Mouse (Mus musculus): Measurements from ENCODE around the gene Abtb2. TPM values are rescaled to one million over a fixed set of nuclear protein-coding genes. Genes with fewer than 3 reads are reported as not detected.

Abtb2 gene
- total and polyA plus RNA-seq, 2 experiments from 2014 or later = 6.5 to 16.9 TPM

DNA sequence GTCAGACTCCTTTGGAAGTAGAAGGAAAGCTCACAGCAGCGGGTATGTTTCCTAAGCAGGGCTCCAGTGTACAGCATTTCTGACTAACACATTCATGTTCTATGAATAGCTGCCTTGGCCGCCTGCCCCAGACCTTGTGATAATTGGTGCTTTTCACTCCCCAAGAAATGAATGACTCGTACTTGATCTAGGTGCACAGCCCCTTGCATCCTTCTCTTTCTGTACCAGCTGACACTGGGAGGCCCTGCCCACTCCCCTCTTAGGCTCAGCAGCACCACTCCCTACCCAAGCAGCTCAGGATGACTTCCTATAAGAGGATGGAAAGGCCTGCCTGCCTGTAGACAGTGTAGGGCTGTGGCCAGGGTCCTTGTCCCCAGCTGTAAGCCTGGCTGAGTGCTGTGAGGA is 104.2 kb downstream of the Abtb2 start:
- Histone ChIP-seq H3K4me3 (ENCODE audit: low read depth, low read length) (no peak overlapping the region), H3K27me3 (ENCODE audit: insufficient read depth, low read length) (no peaks in the 10 kb centered on the region), H3K4me2 (ENCODE audit: low read depth) (no peak overlapping the region), H3K9ac (no peak overlapping the region), H3K36me3 (ENCODE audit: insufficient read depth) (no peaks in the 10 kb centered on the region), H3K27ac (ENCODE audit: low read depth, low read length) (no peak overlapping the region), H3K9me3 (ENCODE audit: low read length) (no peaks in the 10 kb centered on the region), H3K4me1 (ENCODE audit: insufficient read depth) (peaks cover 14% of the 10 kb centered on the region)
- peak; percentile 80 for ATAC-seq
- 7% methylated on average over 3 of the region's 3 CpGs for WGBS
- TF ChIP-seq CTCF (IDR thresholded peaks at IDR 0.05; ENCODE audit: low read depth) = no peak
- DNase-seq = peak; percentile 77

DNA sequence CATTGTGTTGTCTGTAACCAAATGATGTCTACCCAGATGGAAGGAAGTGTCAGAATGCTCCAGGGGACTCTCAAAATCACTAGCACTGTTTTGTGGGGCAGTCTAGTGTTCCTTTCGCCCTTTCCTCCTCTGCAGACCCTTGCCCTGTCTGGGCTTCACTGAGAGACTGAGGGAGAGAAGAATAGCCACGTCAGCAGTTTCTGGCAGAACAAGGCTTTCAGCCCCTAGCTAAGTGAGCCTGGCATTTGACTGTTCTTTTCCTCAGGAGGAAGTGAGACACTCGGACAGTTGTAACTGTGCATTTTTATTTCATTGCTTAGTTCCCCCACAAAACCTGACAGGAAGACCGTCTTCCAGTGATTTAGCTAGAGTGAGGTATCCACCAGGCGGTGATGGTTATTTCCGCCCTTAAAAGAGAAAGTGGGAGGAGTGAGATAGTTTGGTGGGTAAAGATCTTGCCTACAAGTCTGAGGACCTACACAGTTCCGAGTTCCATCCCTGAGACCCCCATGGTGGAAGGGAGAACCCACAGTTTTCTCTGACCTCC is 106.5 kb downstream of the Abtb2 start:
- H3K4me3 ChIP-seq (ENCODE audit: low read depth, low read length) = no peak overlapping the region
- WGBS = 76% methylated on average over 7 of the region's 7 CpGs
- H3K36me3 ChIP-seq (ENCODE audit: insufficient read depth) = no peaks in the 10 kb centered on the region
- no peak overlapping the region for H3K27ac ChIP-seq (ENCODE audit: low read depth, low read length)
- DNase-seq (no peak), ATAC-seq (no peak)
- H3K9ac ChIP-seq = no peak overlapping the region
- no peak for TF ChIP-seq CTCF (IDR thresholded peaks at IDR 0.05; ENCODE audit: low read depth)
- no peaks in the 10 kb centered on the region for H3K9me3 ChIP-seq (ENCODE audit: low read length)
- H3K27me3 ChIP-seq (ENCODE audit: insufficient read depth, low read length) = no peaks in the 10 kb centered on the region
- no peak overlapping the region for H3K4me2 ChIP-seq (ENCODE audit: low read depth)
- H3K4me1 ChIP-seq (ENCODE audit: insufficient read depth) = peaks cover 17% of the 10 kb centered on the region

DNA sequence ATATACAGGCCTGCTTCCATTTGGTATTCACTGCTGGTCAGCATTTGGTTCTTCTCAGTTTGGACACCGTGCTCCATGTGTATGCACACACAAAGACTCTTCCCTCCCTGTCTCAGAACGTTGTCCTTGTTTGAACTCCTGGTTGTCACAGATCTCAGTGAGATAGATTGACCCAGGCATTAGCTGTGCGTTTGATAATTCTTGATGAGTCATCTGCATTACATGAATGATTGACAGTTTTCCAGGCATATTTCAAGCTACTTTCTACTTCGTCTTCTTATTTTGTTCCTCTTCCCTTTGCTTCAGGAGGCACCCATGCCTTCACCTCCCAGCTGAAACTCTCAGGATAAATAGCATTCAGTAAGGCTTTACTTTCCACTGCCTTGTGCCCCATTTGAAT is 107.5 kb downstream of the Abtb2 start:
- H3K9ac ChIP-seq = no peak overlapping the region
- TF ChIP-seq CTCF (IDR thresholded peaks at IDR 0.05; ENCODE audit: low read depth) = no peak
- no peak for ATAC-seq
- H3K36me3 ChIP-seq (ENCODE audit: insufficient read depth) = no peaks in the 10 kb centered on the region
- H3K4me1 ChIP-seq (ENCODE audit: insufficient read depth) = peaks cover 17% of the 10 kb centered on the region
- 88% methylated on average over 4 of the region's 4 CpGs for WGBS
- H3K27ac ChIP-seq (ENCODE audit: low read depth, low read length) = no peak overlapping the region
- H3K9me3 ChIP-seq (ENCODE audit: low read length) = no peaks in the 10 kb centered on the region
- H3K4me3 ChIP-seq (ENCODE audit: low read depth, low read length) = no peak overlapping the region
- no peak for DNase-seq
- H3K4me2 ChIP-seq (ENCODE audit: low read depth) = no peak overlapping the region
- H3K27me3 ChIP-seq (ENCODE audit: insufficient read depth, low read length) = no peaks in the 10 kb centered on the region

DNA sequence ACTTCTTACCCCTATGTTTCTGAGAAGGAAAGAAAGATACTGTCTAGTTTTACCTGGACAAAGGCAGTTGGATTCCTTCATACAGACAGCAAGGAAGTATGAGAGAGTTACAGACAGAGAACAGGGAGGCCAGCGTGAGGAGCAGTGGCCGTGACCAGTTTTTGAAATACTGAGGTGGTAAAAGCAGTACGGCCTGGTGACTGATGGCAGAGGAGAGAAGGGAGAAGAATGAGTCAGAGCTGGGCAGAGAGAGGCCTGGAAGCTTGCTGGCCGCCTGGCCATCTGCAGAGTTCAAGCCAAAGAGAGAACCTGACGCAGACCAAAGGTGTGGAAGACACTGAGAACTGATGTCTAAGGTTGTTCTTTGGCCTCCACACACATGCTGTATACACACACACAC is 109.3 kb downstream of the Abtb2 start:
- no peak for TF ChIP-seq CTCF (IDR thresholded peaks at IDR 0.05; ENCODE audit: low read depth)
- Histone ChIP-seq H3K36me3 (ENCODE audit: insufficient read depth) (no peaks in the 10 kb centered on the region), H3K4me3 (ENCODE audit: low read depth, low read length) (no peak overlapping the region), H3K9me3 (ENCODE audit: low read length) (no peaks in the 10 kb centered on the region), H3K27ac (ENCODE audit: low read depth, low read length) (no peak overlapping the region), H3K9ac (no peak overlapping the region), H3K4me2 (ENCODE audit: low read depth) (no peak overlapping the region), H3K27me3 (ENCODE audit: insufficient read depth, low read length) (no peaks in the 10 kb centered on the region), H3K4me1 (ENCODE audit: insufficient read depth) (0 out of 2 replicates have a peak, but pooled peaks cover 4% of the 10 kb centered on the region)
- WGBS = 91% methylated on average over 5 of the region's 5 CpGs
- ATAC-seq (no peak), DNase-seq (no peak)

DNA sequence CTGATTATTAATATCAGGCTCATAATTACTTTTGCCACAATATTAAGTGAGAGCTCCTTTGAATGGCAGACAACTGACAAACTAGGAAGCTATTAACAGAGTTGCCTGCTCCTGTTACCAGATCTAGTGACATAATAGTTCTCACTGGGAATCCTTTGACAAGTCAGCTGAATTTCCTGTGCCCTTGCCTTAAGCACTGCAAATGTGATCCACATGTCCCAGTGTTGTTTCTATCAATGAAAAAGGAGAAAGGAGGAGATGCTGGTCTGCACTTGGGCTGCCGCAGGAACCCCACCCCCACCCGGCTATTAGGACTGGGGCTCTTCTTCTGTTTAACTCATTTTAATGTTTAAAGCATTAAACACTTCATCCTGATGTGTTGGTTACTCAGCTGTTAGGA is 110.7 kb downstream of the Abtb2 start:
- no peak for TF ChIP-seq CTCF (IDR thresholded peaks at IDR 0.05; ENCODE audit: low read depth)
- H3K4me1 ChIP-seq (ENCODE audit: insufficient read depth) = 0 out of 2 replicates have a peak, but pooled peaks cover 2% of the 10 kb centered on the region
- no peaks in the 10 kb centered on the region for H3K9me3 ChIP-seq (ENCODE audit: low read length)
- DNase-seq (no peak), ATAC-seq (peak; percentile 53; the same call in 1 of the 2 replicates)
- H3K27ac ChIP-seq (ENCODE audit: low read depth, low read length) = no peak overlapping the region
- H3K36me3 ChIP-seq (ENCODE audit: insufficient read depth) = no peaks in the 10 kb centered on the region
- H3K27me3 ChIP-seq (ENCODE audit: insufficient read depth, low read length) = no peaks in the 10 kb centered on the region
- H3K9ac ChIP-seq = no peak overlapping the region
- no peak overlapping the region for H3K4me2 ChIP-seq (ENCODE audit: low read depth)
- H3K4me3 ChIP-seq (ENCODE audit: low read depth, low read length) = no peak overlapping the region
- 74% methylated on average over 2 of the region's 2 CpGs for WGBS

DNA sequence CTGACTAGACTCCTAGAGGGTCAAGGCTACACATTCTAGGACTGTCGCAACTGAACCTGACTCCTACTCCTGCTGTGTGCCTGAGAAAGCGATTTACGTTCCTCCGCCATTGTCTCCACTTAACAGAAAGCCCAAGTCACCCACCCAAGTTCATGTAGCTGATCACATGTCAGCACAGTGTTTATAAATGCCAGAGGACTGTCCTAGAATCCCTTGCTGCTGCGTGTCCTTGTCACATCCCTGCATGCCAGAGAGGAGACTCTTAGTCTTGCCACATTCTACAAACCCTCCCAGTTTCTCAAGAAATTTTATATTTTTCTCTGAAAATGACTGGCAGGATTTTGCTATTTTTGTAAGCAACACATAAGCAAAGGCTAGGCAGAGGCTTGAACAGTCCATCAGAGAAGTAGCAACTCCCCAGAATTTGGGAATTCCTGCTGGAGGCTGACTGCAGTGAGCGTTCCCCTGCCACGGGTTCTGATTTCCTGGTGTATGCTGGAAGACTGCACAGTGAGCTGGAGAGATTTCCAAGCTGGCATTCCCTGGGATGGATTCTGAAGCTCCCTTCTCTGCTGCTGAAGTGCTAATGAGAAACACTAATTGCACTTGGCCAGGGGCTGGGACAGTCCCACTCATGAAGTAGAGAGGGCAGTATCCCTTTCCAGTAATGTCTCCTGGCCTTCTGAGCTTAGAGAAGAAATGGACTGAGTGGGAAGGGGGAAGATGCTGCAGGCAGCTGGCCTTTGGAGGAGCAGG is 111.7 kb downstream of the Abtb2 start:
- ATAC-seq = peak; percentile 42; the same call in 1 of the 2 replicates
- no peaks in the 10 kb centered on the region for H3K27me3 ChIP-seq (ENCODE audit: insufficient read depth, low read length)
- no peaks in the 10 kb centered on the region for H3K36me3 ChIP-seq (ENCODE audit: insufficient read depth)
- no peak overlapping the region for H3K4me3 ChIP-seq (ENCODE audit: low read depth, low read length)
- no peak overlapping the region for H3K27ac ChIP-seq (ENCODE audit: low read depth, low read length)
- H3K9me3 ChIP-seq (ENCODE audit: low read length) = no peaks in the 10 kb centered on the region
- DNase-seq = no peak
- no peak overlapping the region for H3K4me2 ChIP-seq (ENCODE audit: low read depth)
- WGBS = 70% methylated on average over 7 of the region's 7 CpGs
- no peak for TF ChIP-seq CTCF (IDR thresholded peaks at IDR 0.05; ENCODE audit: low read depth)
- H3K4me1 ChIP-seq (ENCODE audit: insufficient read depth) = 0 out of 2 replicates have a peak, but pooled peaks cover 2% of the 10 kb centered on the region
- no peak overlapping the region for H3K9ac ChIP-seq

DNA sequence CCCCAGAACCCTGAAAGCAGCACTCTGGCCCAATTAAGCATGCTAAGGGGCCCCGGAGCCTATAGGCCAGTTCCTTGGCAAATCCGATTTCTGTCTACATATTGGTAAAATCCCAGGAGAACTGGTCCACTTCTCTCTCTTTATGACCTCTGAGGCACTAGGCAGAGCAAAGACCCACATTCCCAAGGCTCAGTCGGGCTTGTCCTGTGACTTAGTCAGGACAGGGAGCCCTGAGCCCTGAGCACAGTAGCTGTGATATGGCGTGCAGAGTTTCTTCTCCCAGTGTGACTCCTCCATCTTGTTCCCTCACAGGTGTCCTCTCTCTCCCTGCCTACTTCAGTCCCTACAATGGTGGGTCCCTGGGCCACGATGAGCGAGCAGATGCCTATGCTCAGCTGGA is 112.3 kb downstream of the Abtb2 start:
- H3K4me3 ChIP-seq (ENCODE audit: low read depth, low read length) = no peak overlapping the region
- H3K4me2 ChIP-seq (ENCODE audit: low read depth) = no peak overlapping the region
- H3K36me3 ChIP-seq (ENCODE audit: insufficient read depth) = no peaks in the 10 kb centered on the region
- no peak for DNase-seq
- TF ChIP-seq CTCF (IDR thresholded peaks at IDR 0.05; ENCODE audit: low read depth) = no peak
- H3K4me1 ChIP-seq (ENCODE audit: insufficient read depth) = 0 out of 2 replicates have a peak, but pooled peaks cover 2% of the 10 kb centered on the region
- WGBS = 87% methylated on average over 6 of the region's 6 CpGs
- no peaks in the 10 kb centered on the region for H3K27me3 ChIP-seq (ENCODE audit: insufficient read depth, low read length)
- no peak for ATAC-seq
- no peak overlapping the region for H3K9ac ChIP-seq
- H3K9me3 ChIP-seq (ENCODE audit: low read length) = no peaks in the 10 kb centered on the region
- no peak overlapping the region for H3K27ac ChIP-seq (ENCODE audit: low read depth, low read length)
